Mouse (Mus musculus) forebrain, embryonic 11.5 days (tissue): ENCODE results near the gene Gm20481. TPM values are rescaled to one million over a fixed set of nuclear protein-coding genes. Genes with fewer than 3 reads are reported as not detected.

Source experiments
- ATAC-seq: fragments of 200-750 bp; cut with Nextera tagmentation; replicated peaks from 2 replicates; pipeline ENCODE4 v1.8.0; 2017; ENCODE audit warnings: moderate TSS enrichment; ENCODE audit not compliant: low FRiP score
- DNase-seq: peaks from one replicate; pipeline ENCODE4 v3.0.0-alpha.2; 2017; ENCODE audit warnings: low spot score
- H3K27ac ChIP-seq: fragments of 300-500 bp; sonication (generic); 2 replicates; pipeline ENCODE4 v1.5.1; 2014; ENCODE audit warnings: low read depth, low read length
- H3K27me3 ChIP-seq: fragments of 300-500 bp; sonication (generic); 2 replicates; pipeline ENCODE4 v1.6.1; 2014; ENCODE audit warnings: mild to moderate bottlenecking, low read length, mixed read lengths; ENCODE audit not compliant: control insufficient read depth, insufficient read depth
- H3K36me3 ChIP-seq: fragments of 300-500 bp; sonication (generic); 2 replicates; pipeline ENCODE4 v1.6.1; 2014; ENCODE audit warnings: mild to moderate bottlenecking, low read length, moderate library complexity, mixed read lengths; ENCODE audit not compliant: control insufficient read depth, insufficient read depth
- H3K4me1 ChIP-seq: fragments of 300-500 bp; sonication (generic); replicated peaks from 2 replicates; pipeline ENCODE4 v1.6.1; 2014; ENCODE audit warnings: low read length, mixed read lengths; ENCODE audit not compliant: control insufficient read depth, insufficient read depth
- H3K4me2 ChIP-seq: fragments of 300-500 bp; sonication (generic); 2 replicates; pipeline ENCODE4 v1.6.1; 2014; ENCODE audit warnings: low read depth, mild to moderate bottlenecking, low read length, moderate library complexity, mixed read lengths; ENCODE audit not compliant: severe bottlenecking
- H3K4me3 ChIP-seq: fragments of 300-500 bp; sonication (generic); 2 replicates; pipeline ENCODE4 v1.5.1; 2014; ENCODE audit warnings: low read depth, low read length
- H3K9ac ChIP-seq: fragments of 300-500 bp; sonication (generic); 2 replicates; pipeline ENCODE4 v1.6.1; 2014; ENCODE audit warnings: low read length
- H3K9me3 ChIP-seq: fragments of 300-500 bp; sonication (generic); 2 replicates; pipeline ENCODE4 v1.6.1; 2016; ENCODE audit warnings: low read length, mixed read lengths; ENCODE audit not compliant: control insufficient read depth
- WGBS: fragments of 180-500 bp; shearing (Covaris S2); extraction: QIAGEN DNeasy Blood & Tissue Kit; methylation state at CpG from one replicate; pipeline ENCODE4 v1.1.7; 2014; 5-methylcytosine and 5-hydroxymethylcytosine counted together
- polyA plus RNA-seq: library from polyadenylated mRNA; unstranded; fragments of >200 nt; fragmentation: Nextera tagmentation; extraction: Ambion mirVana; gene quantifications from 2 replicates; pipeline ENCODE4 v1.2.1, GENCODE M21; 2014

Gene Gm20481
- polyA plus RNA-seq, 1 experiment from 2014 or later: not detected

DNA sequence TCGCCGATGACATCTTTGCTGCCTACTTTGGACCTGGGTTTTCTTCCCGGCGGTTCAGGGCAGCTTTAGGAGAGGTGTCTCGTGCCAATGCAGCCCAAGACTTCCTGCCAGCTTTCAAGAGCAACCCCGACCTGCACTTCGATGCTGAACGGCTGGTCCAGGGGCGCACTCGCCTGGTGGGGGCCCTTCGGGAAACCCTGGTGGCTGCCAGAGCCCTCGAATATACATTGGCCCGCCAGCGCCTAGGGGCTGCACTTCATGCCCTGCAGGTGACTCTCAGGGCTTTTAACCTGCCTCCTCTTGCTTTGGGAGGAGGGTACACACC, 48.0 kb downstream of the Gm20481 start:
- Histone ChIP-seq H3K4me3 (no peak overlapping the region), H3K27ac (no peak overlapping the region), H3K9ac (no peak overlapping the region), H3K4me2 (no peak overlapping the region), H3K4me1 (peaks cover 6% of the 10 kb centered on the region), H3K27me3 (no peaks in the 10 kb centered on the region), H3K9me3 (no peaks in the 10 kb centered on the region), H3K36me3 (peaks cover 19% of the 10 kb centered on the region)
- DNase-seq (peak; percentile 51), ATAC-seq (no peak)
- 81% methylated on average over 14 of the region's 14 CpGs for WGBS

DNA sequence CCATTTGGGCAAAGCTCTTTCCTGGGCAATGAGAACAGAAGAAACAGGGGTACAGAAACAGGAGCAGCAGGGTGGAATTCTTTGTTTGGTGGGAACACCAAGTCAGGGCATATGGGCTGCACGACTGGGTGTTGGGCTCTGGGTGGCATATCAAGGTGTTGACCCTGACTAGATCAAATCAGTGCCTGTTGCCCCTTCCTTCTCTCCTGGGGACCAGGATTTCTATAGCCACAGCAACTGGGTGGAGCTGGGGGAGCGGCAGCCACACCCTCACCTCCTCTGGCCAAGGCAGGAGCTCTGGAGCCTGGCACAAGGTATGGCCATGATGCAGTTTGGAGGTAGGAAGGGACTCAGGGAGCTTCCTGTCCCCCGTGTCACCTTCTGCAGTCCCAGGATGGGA, 48.5 kb downstream of the Gm20481 start:
- H3K9ac ChIP-seq: no peak overlapping the region
- peaks cover 15% of the 10 kb centered on the region for H3K36me3 ChIP-seq
- H3K27ac ChIP-seq: no peak overlapping the region
- H3K4me3 ChIP-seq: no peak overlapping the region
- H3K27me3 ChIP-seq: no peaks in the 10 kb centered on the region
- no peaks in the 10 kb centered on the region for H3K9me3 ChIP-seq
- no peak for ATAC-seq
- H3K4me2 ChIP-seq: no peak overlapping the region
- H3K4me1 ChIP-seq: peaks cover 6% of the 10 kb centered on the region
- DNase-seq: peak; percentile 46
- 86% methylated on average over 3 of the region's 3 CpGs for WGBS

DNA sequence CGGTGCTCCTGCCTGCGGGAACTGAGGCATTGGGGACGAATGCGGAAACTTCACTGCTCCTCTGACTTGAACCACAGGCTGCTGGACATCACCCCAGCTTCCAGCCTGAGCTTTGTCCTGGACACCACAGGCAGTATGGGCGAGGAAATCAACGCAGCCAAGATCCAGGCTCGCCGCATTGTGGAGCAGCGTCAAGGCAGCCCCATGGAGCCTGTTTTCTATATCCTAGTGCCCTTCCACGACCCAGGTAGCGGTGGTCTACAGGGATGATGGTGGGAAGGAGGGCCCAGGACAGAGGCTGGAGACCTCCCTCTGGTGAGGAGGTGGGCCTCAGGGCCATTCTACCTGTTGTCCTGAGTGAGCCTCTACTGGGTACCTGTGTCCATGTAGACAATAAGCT, 50.2 kb downstream of the Gm20481 start:
- Histone ChIP-seq H3K27me3 (no peaks in the 10 kb centered on the region), H3K4me1 (peaks cover 6% of the 10 kb centered on the region), H3K36me3 (peaks cover 5% of the 10 kb centered on the region), H3K9me3 (no peaks in the 10 kb centered on the region), H3K9ac (no peak overlapping the region), H3K27ac (no peak overlapping the region), H3K4me2 (no peak overlapping the region), H3K4me3 (no peak overlapping the region)
- WGBS: 76% methylated on average over 11 of the region's 11 CpGs
- no peak for ATAC-seq
- DNase-seq: peak; percentile 55

DNA sequence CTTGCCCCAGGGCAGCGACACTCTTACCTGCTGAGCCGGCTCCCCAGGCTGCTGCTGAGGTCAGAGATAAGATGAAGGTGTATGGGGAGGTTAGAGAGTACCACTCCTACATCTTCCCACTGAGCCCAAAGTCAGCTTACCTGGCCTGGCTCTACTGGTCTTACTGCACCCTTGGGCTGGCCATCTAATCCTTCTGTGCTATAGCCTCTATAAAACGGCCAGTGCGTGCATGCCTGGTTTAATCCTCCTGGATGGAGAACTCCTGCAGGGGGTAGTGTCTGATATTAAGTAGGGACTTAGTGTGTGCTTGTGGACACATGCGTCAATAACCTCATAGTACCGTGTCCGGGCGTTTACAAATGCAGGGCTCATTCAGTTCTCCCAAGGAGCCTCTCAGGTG, 50.8 kb downstream of the Gm20481 start:
- H3K4me3 ChIP-seq: no peak overlapping the region
- H3K36me3 ChIP-seq: peaks cover 5% of the 10 kb centered on the region
- WGBS: 85% methylated on average over 8 of the region's 8 CpGs
- H3K9me3 ChIP-seq: no peaks in the 10 kb centered on the region
- H3K9ac ChIP-seq: no peak overlapping the region
- ATAC-seq (no peak), DNase-seq (peak; percentile 44)
- H3K4me1 ChIP-seq: peaks cover 6% of the 10 kb centered on the region
- no peaks in the 10 kb centered on the region for H3K27me3 ChIP-seq
- H3K4me2 ChIP-seq: no peak overlapping the region
- H3K27ac ChIP-seq: no peak overlapping the region

DNA sequence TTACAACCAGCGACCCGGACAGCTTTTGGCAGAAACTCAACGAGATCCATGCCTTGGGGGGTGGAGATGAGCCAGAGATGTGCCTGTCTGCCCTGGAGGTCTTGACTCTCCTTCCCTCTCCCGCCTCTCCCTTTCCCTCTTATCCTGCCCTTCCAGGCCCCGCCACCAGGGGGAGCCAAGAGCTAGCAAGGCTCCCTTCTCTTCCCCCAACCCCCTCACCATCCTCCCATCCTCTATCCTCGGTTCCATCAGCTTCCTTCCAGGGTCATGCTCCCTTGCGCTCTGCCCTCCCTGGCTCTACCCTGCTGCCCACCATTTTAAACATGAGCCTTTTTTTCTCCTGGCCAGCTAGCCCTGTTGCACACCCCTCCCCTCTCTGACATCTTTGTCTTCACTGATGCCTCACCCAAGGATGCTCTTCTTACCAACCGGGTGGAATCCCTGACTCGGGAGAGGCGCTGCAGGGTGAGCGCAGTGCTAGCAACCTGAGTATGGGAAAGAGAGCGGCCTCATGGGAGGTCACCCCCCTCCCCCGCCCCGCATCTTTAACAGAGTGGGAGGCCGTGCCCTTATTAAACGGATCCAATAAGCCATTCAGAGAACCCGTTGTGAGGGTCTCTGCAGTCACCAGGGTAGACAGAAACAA, 51.6 kb downstream of the Gm20481 start:
- DNase-seq (peak; percentile 93), ATAC-seq (peak; percentile 64)
- no peaks in the 10 kb centered on the region; the same call in 1 of the 2 replicates for H3K36me3 ChIP-seq
- no peaks in the 10 kb centered on the region for H3K9me3 ChIP-seq
- H3K4me2 ChIP-seq: peak overlapping the region; percentile 27
- no peaks in the 10 kb centered on the region for H3K27me3 ChIP-seq
- peaks cover 6% of the 10 kb centered on the region for H3K4me1 ChIP-seq
- WGBS: 5% methylated on average over 17 of the region's 17 CpGs
- no peak overlapping the region for H3K4me3 ChIP-seq
- peak overlapping the region; percentile 23; the same call in 1 of the 2 replicates for H3K9ac ChIP-seq
- H3K27ac ChIP-seq: no peak overlapping the region

Other genes with a start within 250 kb of the Gm20481 start
- gene C4b, start 226.0 kb upstream of the Gm20481 start, polyA plus RNA-seq: 0.05 TPM in 1 of 2 replicates, not detected in the other
- not detected in 2 replicates for gene Cyp21a1, start 165.4 kb upstream of the Gm20481 start, polyA plus RNA-seq
- gene Stk19, start 133.0 kb upstream of the Gm20481 start, polyA plus RNA-seq: 26.3 and 28.3 TPM in 2 replicates
- 78.5 and 84.9 TPM in 2 replicates for gene Dxo, start 132.9 kb upstream of the Gm20481 start, polyA plus RNA-seq
- 53.1 and 55.1 TPM in 2 replicates for gene Skiv2l, start 119.7 kb upstream of the Gm20481 start, polyA plus RNA-seq
- 143 and 144 TPM in 2 replicates for gene Nelfe, start 119.5 kb upstream of the Gm20481 start, polyA plus RNA-seq
- gene Cfb, start 107.4 kb upstream of the Gm20481 start, polyA plus RNA-seq: 2.6 and 3.3 TPM in 2 replicates
- 2.1 and 2.8 TPM in 2 replicates for gene Zbtb12, start 90.4 kb upstream of the Gm20481 start, polyA plus RNA-seq
- not detected in 2 replicates for gene Gm20547, start 87.9 kb upstream of the Gm20481 start, polyA plus RNA-seq
- gene C2, start 71.6 kb upstream of the Gm20481 start, polyA plus RNA-seq: 1.1 and 1.7 TPM in 2 replicates
- gene Ehmt2, start 71.4 kb upstream of the Gm20481 start, polyA plus RNA-seq: 90.4 and 96.8 TPM in 2 replicates
- not detected in 2 replicates for gene Slc44a4, start 55.4 kb upstream of the Gm20481 start, polyA plus RNA-seq
- 12.8 and 13.4 TPM in 2 replicates for gene Neu1, start 38.7 kb upstream of the Gm20481 start, polyA plus RNA-seq
- 0.24 TPM in 1 of 2 replicates, not detected in the other for gene Hspa1b, start 10.7 kb upstream of the Gm20481 start, polyA plus RNA-seq
- 1.6 TPM in 2 replicates for gene Hspa1a, start 2.2 kb downstream of the Gm20481 start, polyA plus RNA-seq
- 1.7 and 1.8 TPM in 2 replicates for gene Hspa1l, start 2.8 kb downstream of the Gm20481 start, polyA plus RNA-seq
- gene Lsm2, start 11.9 kb downstream of the Gm20481 start, polyA plus RNA-seq: 288 and 292 TPM in 2 replicates
- 169 and 174 TPM in 2 replicates for gene Vars, start 31.1 kb downstream of the Gm20481 start, polyA plus RNA-seq
- 0.15 and 0.27 TPM in 2 replicates for gene Vwa7, start 46.7 kb downstream of the Gm20481 start, polyA plus RNA-seq
- gene Sapcd1, start 58.1 kb downstream of the Gm20481 start, polyA plus RNA-seq: 4.0 and 4.1 TPM in 2 replicates
- 5.8 and 7.9 TPM in 2 replicates for gene Msh5, start 76.8 kb downstream of the Gm20481 start, polyA plus RNA-seq
- gene Clic1, start 80.1 kb downstream of the Gm20481 start, polyA plus RNA-seq: 67.7 and 74.5 TPM in 2 replicates
- gene Ddah2, start 89.1 kb downstream of the Gm20481 start, polyA plus RNA-seq: 489 and 543 TPM in 2 replicates
- 0.20 TPM in 1 of 2 replicates, not detected in the other for gene Ly6g6c, start 95.5 kb downstream of the Gm20481 start, polyA plus RNA-seq
- 1.3 and 1.6 TPM in 2 replicates for gene Mpig6b, start 96.3 kb downstream of the Gm20481 start, polyA plus RNA-seq
- gene Ly6g6e, start 107.0 kb downstream of the Gm20481 start, polyA plus RNA-seq: 0.39 and 0.57 TPM in 2 replicates
- 1.7 and 1.8 TPM in 2 replicates for gene Ly6g6d, start 108.2 kb downstream of the Gm20481 start, polyA plus RNA-seq
- gene Ly6g6f, start 115.7 kb downstream of the Gm20481 start, polyA plus RNA-seq: 0.72 and 0.88 TPM in 2 replicates
- 52.6 and 53.8 TPM in 2 replicates for gene Abhd16a, start 119.4 kb downstream of the Gm20481 start, polyA plus RNA-seq
- gene Ly6g5c, start 138.4 kb downstream of the Gm20481 start, polyA plus RNA-seq: not detected in 2 replicates
- gene Ly6g5b, start 145.5 kb downstream of the Gm20481 start, polyA plus RNA-seq: 1.4 and 1.9 TPM in 2 replicates
- 29.5 and 33.7 TPM in 2 replicates for gene Gpank1, start 151.5 kb downstream of the Gm20481 start, polyA plus RNA-seq
- 296 and 297 TPM in 2 replicates for gene Csnk2b, start 152.1 kb downstream of the Gm20481 start, polyA plus RNA-seq
- gene D17H6S53E, start 156.5 kb downstream of the Gm20481 start, polyA plus RNA-seq: 8.6 and 8.7 TPM in 2 replicates
- 0.64 and 0.88 TPM in 2 replicates for gene Apom, start 162.1 kb downstream of the Gm20481 start, polyA plus RNA-seq
- gene Bag6, start 165.3 kb downstream of the Gm20481 start, polyA plus RNA-seq: 96.6 and 100 TPM in 2 replicates
- gene Prrc2a, start 195.0 kb downstream of the Gm20481 start, polyA plus RNA-seq: 277 and 281 TPM in 2 replicates
- gene Aif1, start 206.2 kb downstream of the Gm20481 start, polyA plus RNA-seq: 2.9 and 3.5 TPM in 2 replicates
- gene Lst1, start 218.5 kb downstream of the Gm20481 start, polyA plus RNA-seq: 3.8 and 4.7 TPM in 2 replicates
- gene Ltb, start 224.5 kb downstream of the Gm20481 start, polyA plus RNA-seq: 0.17 and 0.41 TPM in 2 replicates
- not detected in 2 replicates for gene Tnf, start 232.1 kb downstream of the Gm20481 start, polyA plus RNA-seq
- not detected in 2 replicates for gene Lta, start 235.4 kb downstream of the Gm20481 start, polyA plus RNA-seq